Mouse (Mus musculus): Measurements from ENCODE around the gene Tmem251.
A peak's percentile ranks its signal among the peaks of the same experiment; 100 is the strongest.

Tmem251 gene

DNA sequence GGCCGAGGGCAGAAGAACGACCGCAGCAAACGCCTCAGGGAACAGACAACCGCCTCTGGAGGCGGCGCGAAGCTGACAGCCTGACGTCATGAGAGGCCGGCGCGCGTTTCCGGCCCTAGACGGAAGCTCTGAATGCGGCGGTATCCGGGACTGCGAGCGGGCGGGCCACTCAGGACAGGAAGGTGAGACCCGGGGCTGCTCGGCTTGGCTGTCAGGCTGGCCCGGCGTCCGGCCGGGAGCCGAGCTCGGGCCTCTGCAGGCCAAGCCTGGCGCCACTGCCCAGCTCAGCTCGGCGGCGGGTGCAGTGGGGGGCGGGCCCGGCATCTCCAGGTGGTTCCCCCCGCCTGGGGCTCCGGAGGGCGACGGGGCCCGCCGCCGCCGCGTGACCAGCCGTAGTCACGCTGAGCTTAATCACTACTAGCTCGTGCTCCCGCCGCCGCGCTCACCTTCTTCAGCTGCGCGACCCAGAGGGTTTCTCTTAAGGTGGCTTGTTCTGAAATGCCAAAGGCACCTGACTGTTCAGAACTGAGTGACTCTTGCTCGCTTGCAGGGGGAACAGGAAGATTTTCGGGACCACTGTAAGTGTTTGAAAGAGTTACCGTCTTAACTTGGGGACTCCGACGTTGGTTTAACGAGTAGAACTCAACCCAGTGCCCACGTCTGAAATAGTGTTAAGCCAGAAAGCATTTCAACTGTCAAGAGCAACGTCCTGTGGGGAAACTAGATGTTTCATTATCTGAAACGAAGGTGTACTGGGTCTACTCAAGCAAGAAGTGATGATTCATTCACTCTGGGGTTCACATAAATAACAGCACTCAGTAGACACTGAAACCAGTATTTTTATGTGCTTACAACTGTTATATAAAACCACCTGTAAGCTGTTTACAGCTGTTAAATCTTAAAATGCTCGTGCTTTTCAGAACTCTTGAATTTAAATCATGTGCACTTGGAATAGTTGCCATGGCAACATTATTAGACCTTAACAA, at the start of gene Tmem251, which contains the start of gene Moap1:
TSS of gene Tmem251 (plus strand) at position 174 of the 986 bp plus-strand sequence.
TSS of gene Moap1 (minus strand) at position 73 of the 986 bp plus-strand sequence.
- peak; percentile 94 for DNase-seq

DNA sequence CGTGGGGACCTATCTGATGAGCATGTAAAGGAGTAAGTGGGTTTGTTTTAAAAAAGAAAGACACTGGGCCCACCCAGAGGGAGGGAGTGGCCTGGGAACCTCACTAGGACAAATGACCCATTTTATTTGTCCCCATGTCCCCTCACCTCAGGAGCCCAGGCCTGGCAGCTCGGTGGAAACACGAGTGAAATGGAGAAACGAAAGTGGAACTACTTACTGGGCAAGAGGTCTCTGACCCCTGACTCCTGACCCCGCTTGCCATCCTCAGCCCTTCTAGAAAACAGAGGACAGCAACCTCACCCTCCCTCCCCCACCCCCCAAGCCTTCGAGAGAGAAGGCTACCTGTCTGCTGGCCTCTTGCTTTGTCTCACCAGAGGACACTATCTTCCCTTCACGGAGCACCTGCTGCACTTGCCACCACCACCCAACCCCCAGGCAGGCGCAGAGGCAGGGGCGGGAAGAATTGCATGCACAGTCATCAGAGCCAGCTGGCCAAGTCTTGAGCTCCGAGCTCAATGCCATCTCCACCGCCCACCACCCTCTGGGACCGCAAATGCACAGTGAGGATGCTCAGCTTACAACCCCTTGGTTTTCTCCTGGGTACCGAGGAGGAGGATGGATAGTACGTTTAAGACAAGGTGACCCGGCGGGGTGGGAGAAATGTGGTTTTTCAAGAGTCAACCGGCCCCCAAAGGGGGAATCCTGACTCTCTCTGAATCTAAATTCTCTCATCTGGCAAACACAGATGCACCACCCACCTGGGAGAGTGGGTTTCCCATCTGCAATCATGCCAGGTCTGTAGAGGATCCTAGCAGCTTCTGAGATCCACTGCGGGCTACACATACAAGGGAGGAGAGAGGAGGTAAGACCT, 48.0 kb upstream of the Tmem251 start:
- DNase-seq, result peak in 1 of 2 experiments; percentile 65

DNA sequence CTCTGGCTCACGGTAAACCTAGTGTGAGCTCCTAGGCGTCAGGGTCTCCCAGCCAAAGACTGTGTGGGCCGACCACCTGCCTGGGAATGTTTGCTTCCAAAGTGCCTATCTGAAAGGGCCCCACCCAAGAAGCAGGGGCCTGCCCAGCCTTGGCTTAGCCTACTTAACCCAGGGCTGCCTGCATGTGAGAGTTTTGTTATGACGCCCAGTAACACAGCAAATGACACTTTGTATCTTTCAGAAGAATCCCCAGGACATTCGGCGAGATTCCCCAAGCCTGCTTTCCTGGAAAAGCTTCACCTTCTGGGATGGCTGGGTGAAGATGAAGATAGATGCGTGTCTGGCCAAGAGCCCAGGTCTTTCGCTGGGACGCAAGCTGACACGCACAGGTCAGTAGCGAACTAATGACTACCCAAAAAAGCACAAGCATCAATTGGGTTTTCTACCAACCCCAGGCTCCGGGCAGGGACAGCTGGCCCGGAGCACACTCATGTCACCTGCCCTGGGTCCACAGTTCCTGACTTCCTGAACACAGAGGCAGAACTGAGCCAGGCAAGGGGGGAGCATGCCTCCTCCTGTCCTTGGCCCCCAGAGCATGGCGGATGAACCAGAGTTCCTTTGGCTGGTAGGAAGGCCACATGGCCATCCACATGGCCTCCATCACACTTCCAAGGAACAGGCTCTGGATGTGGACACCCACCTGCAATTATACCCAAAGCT, 46.8 kb upstream of the Tmem251 start:
- peak in 1 of 2 experiments; percentile 32 for DNase-seq

DNA sequence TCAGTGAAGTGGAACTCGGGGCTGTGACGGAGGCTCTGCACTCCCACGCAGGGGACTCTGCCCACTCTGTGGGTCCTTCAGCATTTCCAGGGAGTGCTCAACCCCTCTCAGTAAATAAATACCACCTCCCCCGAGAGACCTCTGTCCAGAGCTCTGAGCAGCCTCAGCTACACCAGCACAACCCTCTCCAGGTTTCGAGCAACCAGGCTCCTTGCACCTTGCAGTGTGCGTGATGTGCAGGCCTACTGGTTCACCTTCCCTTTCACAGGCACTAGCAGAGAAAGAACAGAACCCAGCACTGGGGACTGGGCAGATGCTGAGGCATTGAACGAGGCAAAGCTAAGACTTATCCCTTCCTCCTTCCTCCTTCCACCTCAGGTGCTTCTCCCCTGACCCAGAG, 46.2 kb upstream of the Tmem251 start:
- no peak for DNase-seq

DNA sequence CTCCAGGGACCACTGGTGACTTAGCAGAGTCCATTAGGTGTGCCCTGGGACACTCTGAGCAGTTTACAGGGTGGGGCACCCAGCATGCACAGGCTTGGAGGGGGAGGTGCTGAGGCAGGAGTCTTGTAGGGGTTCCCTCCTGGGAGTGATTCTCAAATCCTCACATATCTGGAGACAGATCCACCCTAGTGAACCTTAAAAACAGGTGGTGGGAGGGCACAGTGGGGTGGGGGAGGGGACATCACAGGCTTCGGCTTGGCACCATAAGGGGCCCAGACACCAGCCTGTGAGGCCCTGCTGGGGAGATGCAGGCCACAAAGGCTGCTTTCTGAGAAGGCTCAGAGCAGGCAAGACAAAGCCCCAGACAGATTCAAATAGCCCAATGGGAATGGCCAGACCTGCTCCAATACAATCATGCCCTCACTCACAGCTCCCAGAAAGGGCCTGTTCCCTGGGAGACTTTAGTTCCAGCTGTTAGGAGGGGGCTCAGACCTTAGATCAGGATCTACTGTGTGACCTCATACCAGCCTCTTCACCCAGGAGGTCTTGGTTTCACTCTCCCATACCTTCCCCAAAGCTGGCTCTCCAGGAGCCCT, 45.4 kb upstream of the Tmem251 start:
- no peak for DNase-seq

DNA sequence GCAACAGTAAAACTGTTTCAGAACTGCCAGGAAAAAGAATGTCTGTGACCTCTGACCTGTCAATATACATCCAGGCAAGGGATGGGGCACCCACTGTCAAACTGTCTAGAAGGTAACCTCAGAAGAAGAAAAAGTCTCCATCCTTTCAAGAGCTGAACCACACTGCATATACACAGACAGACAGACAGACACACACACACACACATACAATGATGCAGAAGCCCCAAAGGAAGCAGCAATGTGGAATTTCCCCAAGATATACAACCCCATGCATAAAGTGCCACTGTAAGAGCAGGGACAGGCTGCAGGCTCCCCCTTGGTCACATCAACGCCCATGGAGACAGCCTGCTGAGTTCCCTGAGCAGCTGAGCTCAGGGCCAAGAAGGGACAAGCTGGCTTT, 44.4 kb upstream of the Tmem251 start:
- DNase-seq, result no peak

DNA sequence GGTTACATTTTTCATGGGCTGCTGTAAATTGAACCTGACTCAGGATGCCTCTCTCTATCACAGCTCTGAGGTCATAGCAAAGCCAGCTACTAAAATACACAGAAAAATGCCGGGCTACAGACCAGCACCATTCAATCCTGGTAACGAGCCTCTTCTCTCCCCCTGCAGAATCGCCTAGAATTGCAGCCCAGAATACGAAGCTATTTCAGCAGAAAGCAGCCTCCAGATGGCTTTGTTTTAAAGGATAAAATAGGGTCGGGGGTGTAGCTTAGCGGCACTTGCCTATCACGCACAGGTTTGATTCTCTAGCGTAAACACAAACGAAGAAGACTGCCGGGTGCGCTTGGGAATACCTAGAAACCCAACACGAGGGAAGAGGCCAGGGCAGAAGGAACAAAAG, 43.1 kb upstream of the Tmem251 start:
- DNase-seq, result no peak

DNA sequence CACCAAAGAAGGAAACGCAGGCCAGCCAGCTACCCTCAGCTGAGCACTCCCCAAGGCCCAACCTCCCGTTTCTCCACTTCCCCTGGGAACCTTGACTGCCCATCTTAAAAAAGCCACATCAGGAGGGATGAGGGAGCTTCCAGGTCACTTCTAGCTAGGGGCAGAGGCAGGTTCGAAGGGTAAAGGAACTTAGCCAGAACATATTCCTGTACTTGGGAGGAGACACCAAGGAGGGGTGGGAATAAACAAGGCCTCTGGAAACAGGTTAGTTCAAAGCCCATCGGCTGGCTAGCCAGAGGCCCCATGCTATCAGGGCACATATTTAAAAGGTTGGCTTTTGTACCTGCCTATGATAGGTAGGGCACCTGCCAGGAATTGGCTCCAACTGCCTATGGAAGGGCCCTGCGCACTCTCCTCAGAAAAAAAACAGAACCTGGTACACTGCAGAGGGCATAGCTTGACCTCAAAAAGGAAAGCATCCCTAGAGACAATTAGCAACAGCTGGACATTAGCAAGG, 41.8 kb upstream of the Tmem251 start:
- no peak for DNase-seq

DNA sequence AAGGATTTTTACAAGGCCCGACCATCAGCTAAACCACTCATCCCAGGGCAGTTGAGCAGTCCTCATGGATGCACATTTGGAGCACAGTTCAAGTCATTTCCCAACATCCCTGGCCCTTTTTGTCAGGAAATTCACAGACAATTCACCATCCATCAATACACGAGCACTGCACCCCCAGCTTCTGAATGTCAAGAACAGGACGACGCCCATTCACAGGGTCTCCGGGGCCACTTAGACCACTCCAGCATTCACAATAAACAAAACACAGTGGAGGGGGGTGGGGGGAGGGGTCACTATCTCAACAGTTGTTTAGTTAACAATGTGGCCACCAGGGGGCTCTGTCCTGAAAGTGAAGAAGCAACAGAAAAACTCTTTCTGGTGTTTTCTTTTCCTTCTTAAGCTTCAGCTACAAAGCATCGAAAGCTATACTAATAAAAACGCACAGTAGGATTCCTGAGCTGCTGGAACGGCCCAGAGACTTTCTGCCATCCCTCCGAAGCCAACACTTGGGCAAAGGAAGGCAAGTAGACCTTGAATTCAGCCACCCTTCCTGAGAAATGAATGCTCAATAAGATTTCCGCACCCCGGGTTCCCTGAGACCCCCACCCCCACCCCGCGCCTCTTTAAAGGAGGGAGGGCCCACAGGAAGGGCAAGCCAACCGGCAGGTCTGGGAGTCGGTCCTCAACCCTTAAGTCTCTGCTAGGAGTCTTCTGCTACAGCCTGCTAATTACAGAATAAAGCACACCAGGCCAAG, 41.0 kb upstream of the Tmem251 start:
- DNase-seq, result peak; percentile 94 to 97

DNA sequence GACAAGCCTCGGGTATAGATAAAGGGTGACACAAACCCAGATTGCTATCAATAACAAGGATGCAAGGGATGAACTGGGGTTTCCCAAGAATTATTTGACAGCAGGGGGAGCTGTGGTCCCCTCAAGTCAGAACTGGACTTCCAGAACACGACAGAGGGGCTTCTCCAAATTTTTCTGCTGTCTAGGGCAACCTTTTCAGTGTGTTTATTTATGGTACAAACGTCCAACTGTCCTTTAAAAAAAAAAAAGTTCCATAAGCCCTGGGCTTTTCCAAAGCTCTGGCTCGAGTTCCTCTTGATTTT, 40.5 kb upstream of the Tmem251 start:
- DNase-seq, result peak; percentile 78 to 83

DNA sequence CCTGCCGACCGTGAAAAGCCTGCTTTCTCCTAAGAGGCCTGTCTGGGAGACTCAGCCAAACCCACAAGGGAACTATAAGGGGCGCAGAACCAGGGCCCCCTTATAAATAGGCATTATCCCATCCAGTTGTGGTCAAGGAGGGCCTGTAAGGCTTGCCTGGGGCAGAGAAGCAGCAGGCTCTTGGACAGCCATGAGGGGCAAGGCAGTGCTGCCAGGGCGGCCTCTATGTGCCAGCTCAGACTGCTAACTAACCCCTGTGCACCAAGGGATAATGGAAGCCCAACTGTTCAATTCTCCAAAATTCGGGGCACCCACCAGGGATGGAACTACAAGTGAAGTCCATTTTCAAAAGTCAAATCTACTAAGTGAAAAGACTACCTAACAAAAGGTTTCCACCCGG, 40.1 kb upstream of the Tmem251 start:
- DNase-seq, result peak; percentile 62 to 69

DNA sequence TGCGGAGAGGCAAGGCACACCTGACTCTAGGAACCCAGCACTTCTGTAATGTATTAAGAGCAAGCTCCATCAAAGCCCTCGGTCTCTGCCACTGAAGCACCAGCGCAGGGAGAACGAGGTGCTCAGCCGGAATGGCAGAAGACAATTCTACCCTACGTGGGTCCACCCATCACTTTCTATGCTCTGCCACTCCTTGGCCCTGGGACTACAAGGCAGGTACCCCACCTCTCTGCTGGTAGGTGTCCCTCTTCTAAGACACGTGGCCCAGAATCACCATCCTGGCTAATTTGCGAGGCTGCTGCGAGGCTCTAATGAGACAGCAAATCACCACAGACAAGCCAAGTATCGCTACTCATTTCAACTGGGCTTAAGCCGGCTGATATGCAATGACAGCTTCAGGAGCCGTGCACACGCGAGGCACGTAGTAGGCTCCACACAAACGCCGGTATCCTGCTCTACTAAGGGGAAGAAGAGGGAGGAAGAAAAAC, 39.6 kb upstream of the Tmem251 start:
- peak; percentile 48 to 54 for DNase-seq

DNA sequence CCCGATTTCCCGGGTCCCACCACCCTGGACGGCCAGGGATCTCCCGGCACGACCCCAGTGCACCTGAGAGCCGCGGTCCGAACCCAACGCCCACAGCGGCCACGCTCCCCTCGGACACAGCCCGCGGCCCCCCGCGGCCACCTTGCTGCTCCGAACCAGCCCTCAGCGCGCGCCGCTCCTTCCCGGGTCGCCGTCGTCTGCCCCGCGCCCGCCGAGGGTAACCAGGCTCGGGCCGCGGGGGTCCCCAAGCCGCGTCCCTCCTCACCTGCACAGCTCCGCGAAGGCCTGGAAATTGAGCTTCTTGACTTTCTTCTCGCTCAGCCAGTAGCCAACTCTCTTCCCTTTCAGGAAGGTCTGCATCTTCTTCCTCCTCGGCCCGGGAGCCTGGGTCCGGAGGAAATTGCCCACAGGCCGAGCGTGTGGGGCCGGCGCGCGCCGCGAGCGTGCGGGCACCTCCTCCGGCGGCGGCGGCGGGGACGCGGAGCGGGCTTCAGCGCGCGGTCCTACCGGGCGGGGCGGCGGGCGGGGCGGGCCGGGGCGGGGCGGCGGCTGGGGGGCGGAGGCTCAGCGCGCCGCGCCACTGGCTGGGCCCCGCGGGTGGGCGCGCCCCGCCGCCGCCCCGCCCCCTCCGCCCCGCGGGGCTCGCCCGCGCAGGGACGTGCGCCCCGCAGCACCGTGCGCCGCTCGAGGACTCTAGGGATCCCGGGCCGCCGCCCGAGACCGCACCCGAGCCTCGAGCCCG, 38.9 kb upstream of the Tmem251 start, which contains the start of gene Itpk1:
TSS of gene Itpk1 (minus strand) at position 474 of the 742 bp plus-strand sequence.
- DNase-seq, result peak; percentile 72 to 78

DNA sequence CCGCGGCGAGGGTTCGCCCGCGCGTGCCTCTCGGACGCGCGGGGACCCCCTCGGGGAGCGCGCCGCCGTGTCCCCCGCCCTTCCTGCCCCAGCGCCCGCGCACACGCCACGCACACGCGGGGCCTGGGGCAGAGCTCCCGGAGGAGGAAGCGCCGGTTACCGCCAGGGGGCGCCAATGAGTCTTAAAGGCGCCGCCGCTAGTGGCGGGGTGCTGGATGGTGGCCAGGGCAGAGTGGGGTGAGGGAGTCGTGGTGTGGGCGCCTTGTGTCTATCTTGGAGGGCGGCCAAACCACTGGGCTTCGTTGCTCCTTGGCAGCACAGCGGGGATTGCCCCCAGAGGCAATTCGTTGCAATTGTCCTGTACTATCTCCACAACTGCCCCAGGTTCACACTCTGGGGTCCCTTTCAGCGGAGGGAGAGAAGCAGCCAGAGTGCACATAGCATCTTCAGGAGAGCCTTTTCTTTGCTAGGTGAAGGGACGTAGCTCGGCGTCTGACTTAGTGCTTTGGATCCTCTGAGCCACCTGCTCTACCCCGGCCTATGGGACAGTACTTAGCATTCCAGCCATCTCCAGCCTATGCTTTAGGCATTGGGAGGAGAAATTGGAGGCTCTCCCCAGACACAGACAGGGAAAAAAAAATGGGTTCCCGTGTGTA, 38.2 kb upstream of the Tmem251 start:
- peak; percentile 97 to 99 for DNase-seq

DNA sequence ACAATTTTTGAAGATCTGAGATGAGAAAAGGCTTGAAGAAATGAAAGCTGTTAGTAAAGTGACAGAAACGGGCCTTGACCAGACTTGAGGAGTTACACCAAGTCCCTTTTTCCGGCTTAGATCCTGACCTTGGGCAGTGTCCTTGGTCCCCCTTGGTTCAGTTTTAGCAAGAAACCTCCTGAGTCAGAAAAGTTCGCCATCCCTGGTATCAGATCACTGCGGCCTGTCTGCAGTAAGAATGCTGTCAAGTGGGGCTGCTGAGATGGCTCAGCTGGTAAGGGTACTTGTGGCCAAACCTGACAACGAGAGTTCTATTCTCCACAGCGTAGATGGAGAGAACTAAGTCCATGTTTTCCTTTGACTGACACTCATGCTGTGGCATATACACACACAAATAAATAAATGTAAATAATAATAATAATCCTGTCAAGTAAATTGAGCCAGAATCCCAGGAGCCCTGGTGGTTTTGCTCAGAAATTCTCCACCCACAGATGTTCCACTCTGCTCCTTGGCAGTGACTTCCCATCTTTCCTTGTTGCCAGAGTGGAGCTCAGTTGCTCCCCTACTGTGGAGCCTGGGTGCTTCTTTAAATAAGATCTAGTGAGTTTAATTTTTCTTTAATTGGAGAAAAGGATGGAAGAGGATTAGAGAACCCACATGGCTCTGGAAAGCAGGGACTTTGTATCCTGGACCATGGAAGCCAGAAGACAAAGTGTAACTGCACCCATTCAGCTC, 37.5 kb upstream of the Tmem251 start:
- DNase-seq, result no peak

DNA sequence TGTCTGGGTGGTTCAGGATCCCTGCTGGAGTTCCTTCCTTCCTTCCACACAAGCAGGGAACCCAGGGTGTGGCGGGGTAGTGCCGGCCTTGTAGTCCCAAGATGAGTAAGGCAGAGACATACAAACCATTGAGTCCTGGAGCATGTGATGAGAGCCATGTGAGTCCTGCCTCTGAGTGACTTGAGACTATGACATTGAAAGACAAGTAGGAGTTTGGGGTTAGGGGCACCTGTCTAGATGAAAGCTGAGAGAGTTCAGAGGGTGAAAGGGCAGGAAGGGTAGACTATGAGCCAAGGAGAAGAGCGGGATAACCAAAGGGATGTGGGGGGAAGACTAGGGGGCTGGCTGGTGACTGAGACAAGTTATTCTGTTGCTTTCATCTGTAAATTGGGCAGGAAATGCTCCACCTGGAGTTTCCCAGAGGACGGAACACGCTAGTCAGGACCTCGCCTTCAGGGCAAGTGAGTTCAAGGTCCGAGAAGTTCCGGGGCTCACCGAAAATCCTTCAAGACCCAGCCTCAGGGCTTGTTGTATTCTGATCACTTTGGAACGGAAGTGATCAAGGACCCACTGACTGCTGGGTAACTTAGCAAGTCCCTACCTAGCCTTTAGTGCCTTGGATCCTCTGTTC, 36.6 kb upstream of the Tmem251 start:
- DNase-seq, result no peak

DNA sequence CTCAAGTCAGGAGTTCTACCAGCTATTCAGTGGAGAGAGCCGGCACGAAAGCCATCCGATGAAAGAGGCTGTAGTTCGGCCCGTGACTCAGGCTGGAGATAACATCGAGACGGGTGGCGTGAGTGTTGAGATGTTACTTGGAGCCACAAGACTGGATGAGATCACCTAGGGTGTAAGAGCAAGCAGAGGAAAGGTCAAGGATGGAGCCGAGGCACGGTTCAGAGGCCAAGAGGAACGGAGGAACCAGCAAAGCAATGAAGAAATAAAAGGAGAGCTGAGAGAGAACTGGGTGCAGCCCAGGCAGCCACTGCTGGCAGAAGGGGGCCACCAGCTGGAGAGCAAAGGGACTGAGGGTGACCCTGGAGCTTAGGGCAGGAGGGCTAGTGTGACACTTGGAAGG, 35.3 kb upstream of the Tmem251 start:
- DNase-seq, result peak in 1 of 2 experiments; percentile 46

DNA sequence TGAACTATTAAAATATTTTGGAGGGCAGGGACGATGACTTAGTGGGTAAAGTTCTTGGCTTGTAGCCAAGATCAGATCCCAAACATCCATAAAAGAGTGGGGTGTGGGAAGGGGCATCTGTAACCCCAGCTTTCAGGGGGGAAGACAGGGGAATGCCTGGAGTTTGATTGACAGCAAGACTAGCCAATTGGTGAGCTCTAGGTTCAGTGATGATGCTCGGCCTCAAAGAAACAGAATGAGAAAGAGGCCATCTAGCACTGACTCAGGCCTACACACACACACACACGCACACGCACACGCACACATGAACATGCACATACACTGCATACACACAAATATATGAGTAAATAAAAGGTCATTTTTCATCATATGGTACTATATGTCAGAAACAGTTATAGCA, 33.7 kb upstream of the Tmem251 start:
- no peak for DNase-seq
